Mouse (Mus musculus): Measurements from ENCODE around the gene Gbf1.
"Not testable (repeated sequence)": the region's sequence is repeated elsewhere in the genome, so short reads cannot be mapped to it uniquely, and the experiment has no call there.

Gbf1 gene

GRCm38 (mm10) chr19:46152127-46152803 lies at the start of gene Gbf1:
Gbf1 (plus strand) TSS chr19:46152509.
- DNase-seq (ENCODE audit: low read depth in 1 of 2, low spot score in 2 of 2): peak; percentile 84 to 88

GRCm38 (mm10) chr19:46103437-46104186 lies 48.7 kb upstream of the Gbf1 start:
- no peak for DNase-seq (ENCODE audit: low read depth in 1 of 2, low spot score in 2 of 2)

GRCm38 (mm10) chr19:46104187-46104557 lies 48.1 kb upstream of the Gbf1 start:
- no peak for DNase-seq (ENCODE audit: low read depth in 1 of 2, low spot score in 2 of 2)

- no peak for DNase-seq (ENCODE audit: low read depth in 1 of 2, low spot score in 2 of 2)
These were observed 42.1 kb upstream of the Gbf1 start for GRCm38 (mm10) chr19:46110214-46110613.

- no peak for DNase-seq (ENCODE audit: low read depth in 1 of 2, low spot score in 2 of 2)
These were observed 41.5 kb upstream of the Gbf1 start for GRCm38 (mm10) chr19:46110781-46111180.

GRCm38 (mm10) chr19:46114617-46115016 lies 37.7 kb upstream of the Gbf1 start:
- DNase-seq (ENCODE audit: low read depth in 1 of 2, low spot score in 2 of 2): no peak

- DNase-seq (ENCODE audit: low read depth in 1 of 2, low spot score in 2 of 2): no peak
These were observed 32.9 kb upstream of the Gbf1 start for GRCm38 (mm10) chr19:46119458-46119857.

GRCm38 (mm10) chr19:46120872-46121271 lies 31.4 kb upstream of the Gbf1 start:
- DNase-seq (ENCODE audit: low read depth in 1 of 2, low spot score in 2 of 2): no peak

GRCm38 (mm10) chr19:46123876-46124275 lies 28.4 kb upstream of the Gbf1 start:
- DNase-seq (ENCODE audit: low read depth in 1 of 2, low spot score in 2 of 2): no peak

- no peak for DNase-seq (ENCODE audit: low read depth in 1 of 2, low spot score in 2 of 2)
These were observed 27.7 kb upstream of the Gbf1 start for GRCm38 (mm10) chr19:46124651-46125050.

GRCm38 (mm10) chr19:46126301-46126700 lies 26.0 kb upstream of the Gbf1 start:
- DNase-seq (ENCODE audit: low read depth in 1 of 2, low spot score in 2 of 2): no peak

GRCm38 (mm10) chr19:46129737-46130136 lies 22.6 kb upstream of the Gbf1 start:
- not testable (repeated sequence) for DNase-seq (ENCODE audit: low read depth in 1 of 2, low spot score in 2 of 2)

GRCm38 (mm10) chr19:46131283-46131682 lies 21.0 kb upstream of the Gbf1 start:
- no peak for DNase-seq (ENCODE audit: low read depth in 1 of 2, low spot score in 2 of 2)

GRCm38 (mm10) chr19:46131694-46132525 lies 20.4 kb upstream of the Gbf1 start, which contains the start of gene Elovl3:
Elovl3 (plus strand) TSS chr19:46131897.
- DNase-seq (ENCODE audit: low read depth in 1 of 2, low spot score in 2 of 2): no peak

GRCm38 (mm10) chr19:46132577-46132976 lies 19.7 kb upstream of the Gbf1 start:
- no peak for DNase-seq (ENCODE audit: low read depth in 1 of 2, low spot score in 2 of 2)

- DNase-seq (ENCODE audit: low read depth in 1 of 2, low spot score in 2 of 2): peak; percentile 42 to 74
These were observed 17.0 kb upstream of the Gbf1 start for GRCm38 (mm10) chr19:46135297-46135696.

- DNase-seq (ENCODE audit: low read depth in 1 of 2, low spot score in 2 of 2): peak in 1 of 2 experiments; percentile 28
These were observed 16.3 kb upstream of the Gbf1 start for GRCm38 (mm10) chr19:46135789-46136638.

GRCm38 (mm10) chr19:46136639-46137580 lies 15.4 kb upstream of the Gbf1 start:
- DNase-seq (ENCODE audit: low read depth in 1 of 2, low spot score in 2 of 2): peak; percentile 38 to 67

- DNase-seq (ENCODE audit: low read depth in 1 of 2, low spot score in 2 of 2): no peak
These were observed 12.0 kb upstream of the Gbf1 start for GRCm38 (mm10) chr19:46140324-46140723.

GRCm38 (mm10) chr19:46141091-46141490 lies 11.2 kb upstream of the Gbf1 start:
- no peak for DNase-seq (ENCODE audit: low read depth in 1 of 2, low spot score in 2 of 2)
